Mouse (Mus musculus) common myeloid progenitor, adult 5-6 weeks (primary cell): Measurements from ENCODE around the gene Vps72. TPM values are rescaled to one million over a fixed set of nuclear protein-coding genes. Genes with fewer than 3 reads are reported as not detected.
"Not testable (repeated sequence)": the region's sequence is repeated elsewhere in the genome, so short reads cannot be mapped to it uniquely, and the experiment has no call there.

Experiments used
- ATAC-seq: replicated peaks from 2 replicates; pipeline ENCODE4 v1.8.0; 2016; ENCODE audit warnings: low read depth, mild to moderate bottlenecking, moderate TSS enrichment, inconsistent platforms; ENCODE audit not compliant: poor library complexity, severe bottlenecking
- total RNA-seq: library from RNA; stranded (forward); fragments of 200-1000, 187-1606 nt; gene quantifications from 2 replicates; pipeline ENCODE4 v1.2.3, GENCODE M21; 2017

Vps72 gene
- total RNA-seq: 82.0 and 161 TPM in 2 replicates

DNA sequence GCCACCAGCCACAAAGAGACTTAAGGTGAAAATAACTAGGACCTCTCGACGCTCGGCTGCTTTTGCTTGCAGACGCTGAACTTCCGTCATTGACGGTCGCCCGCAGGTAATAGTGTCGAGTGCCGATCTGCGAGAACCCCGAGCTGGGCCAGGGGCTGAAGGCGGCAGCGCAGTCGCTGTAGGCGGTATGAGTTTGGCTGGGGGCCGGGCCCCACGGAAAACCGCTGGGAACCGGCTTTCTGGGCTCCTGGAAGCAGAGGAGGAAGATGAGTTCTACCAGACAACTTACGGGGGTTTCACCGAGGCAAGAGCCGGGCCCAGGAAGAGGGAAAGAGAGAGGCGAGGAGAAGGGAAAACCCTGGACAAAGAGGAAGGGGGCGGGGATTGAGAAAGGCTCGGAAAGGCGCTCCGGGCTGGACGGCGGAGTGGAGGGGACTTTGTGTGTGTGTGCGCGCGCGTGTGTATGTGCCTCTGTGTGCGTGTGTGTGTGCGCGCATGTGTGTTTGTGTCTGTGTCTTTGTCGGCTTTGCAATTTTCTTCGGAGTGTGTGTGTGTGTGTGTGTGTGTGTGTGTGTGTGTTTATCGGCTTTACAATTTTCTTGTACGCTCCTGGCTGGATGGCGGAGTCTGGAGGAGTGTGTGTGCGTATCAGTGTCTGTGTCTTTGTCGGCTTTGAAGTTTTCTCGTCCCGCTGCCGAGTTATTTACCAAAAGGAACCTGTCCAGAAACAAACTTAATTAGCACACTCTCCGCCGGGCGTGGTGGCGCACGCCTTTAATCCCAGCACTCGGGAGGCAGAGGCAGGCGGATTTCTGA lies at the start of gene Vps72:
Gene Vps72 (plus strand): TSS at position 112 of the 816 bp plus-strand sequence.
- ATAC-seq: peak; percentile 88

GRCm38 (mm10) chr3:95063741-95064140 lies 47.1 kb upstream of the Vps72 start:
- ATAC-seq: no peak

GRCm38 (mm10) chr3:95065553-95065952 lies 45.3 kb upstream of the Vps72 start:
- ATAC-seq: no peak

DNA sequence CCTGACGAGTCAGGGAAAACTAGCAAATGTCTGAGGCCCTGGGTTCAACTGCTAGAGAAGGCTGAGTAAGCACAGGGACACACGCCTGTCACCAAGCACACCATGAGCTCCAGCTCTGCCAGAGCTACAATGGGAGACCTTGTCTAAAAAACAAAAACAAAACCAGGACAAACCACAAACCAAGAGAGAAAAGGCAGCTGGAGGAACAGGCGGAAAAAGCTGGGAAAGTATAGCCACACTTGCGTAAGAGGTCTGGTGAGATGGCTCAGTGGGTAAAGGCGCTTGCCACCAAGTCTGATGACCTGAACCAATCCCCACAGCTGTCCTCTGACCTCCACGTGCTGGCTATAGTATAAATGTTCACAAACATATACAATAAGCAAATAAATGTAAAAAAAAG lies 44.7 kb upstream of the Vps72 start:
- ATAC-seq: no peak

- ATAC-seq: no peak
These were observed 44.3 kb upstream of the Vps72 start for GRCm38 (mm10) chr3:95066570-95066969.

GRCm38 (mm10) chr3:95071606-95072005 lies 39.2 kb upstream of the Vps72 start:
- ATAC-seq: no peak

DNA sequence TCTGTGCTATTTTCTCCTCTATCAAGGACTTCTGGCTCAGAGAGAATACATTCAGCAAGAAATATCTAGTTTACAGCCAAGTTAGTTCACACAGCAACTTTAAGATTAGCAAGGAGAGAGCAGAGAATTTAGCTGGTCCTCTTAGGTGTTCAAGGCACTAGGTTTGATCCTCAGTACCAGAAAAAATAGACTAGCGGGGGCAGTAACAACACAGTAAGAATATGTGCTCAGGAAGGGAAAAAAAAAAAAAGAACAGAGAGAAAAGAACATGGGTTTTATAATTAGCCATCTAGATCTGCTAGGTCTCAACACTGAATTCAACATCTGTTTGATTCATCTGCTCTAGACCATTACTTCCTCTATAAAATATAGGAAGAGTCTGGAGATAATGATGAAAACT lies 22.8 kb upstream of the Vps72 start:
- no peak for ATAC-seq

DNA sequence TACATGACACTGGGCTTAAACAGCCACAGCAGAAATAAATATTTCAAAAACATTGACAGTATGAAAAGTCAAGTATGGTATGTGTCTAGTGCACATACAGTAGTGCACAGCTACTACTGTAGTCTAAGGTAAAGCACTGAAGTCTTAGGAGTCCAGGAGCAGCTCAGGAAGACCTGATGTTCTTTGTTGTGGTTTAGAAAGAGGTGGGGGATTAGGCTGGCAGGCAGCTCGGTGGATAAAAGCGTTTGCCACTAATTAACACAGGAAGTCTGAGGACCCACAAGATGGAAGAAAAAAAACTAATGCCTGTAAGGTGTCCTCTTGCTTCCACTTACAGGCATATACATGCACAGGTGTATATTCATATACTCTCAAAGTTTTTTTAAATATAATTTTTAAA lies 10.0 kb upstream of the Vps72 start:
- no peak for ATAC-seq

- 0 out of 2 replicates have a peak, but pooled peaks have one; percentile 15 for ATAC-seq
These were observed 5.7 kb upstream of the Vps72 start for GRCm38 (mm10) chr3:95105121-95105520.

DNA sequence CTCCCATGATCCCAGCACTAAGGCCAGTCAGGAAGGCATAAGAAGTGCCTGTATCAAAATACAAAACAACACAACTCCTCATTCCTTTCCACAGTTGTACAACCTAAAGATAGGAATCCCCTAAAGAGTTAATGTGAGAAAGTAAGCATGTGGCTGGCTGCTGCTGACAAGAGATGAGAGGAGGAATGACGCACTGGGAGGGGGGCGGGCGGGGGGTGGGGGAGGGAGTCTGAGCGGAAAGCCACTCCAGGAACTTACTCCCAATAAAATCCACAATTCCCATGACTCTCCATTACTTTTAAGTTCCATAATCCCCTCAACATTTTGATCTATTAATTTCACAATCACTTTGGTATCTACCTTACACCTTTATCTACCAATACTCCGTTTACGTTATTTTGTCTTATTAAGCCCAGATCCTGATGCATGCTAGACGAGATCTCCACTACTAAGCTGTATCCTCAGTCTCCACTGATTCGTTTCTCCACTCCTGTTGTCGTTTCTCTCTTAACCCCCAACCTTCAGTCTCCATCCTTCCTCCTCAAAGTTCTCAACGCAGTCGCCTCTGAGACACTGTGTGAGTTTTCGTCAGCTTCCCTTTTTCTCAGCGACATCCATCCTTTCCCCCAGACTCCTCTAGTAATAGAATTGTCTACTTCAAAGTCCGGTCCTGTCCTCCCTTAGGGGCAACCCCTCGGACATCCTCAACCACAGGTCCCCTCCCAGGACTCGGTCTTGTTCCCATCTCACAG lies 5.1 kb upstream of the Vps72 start:
- no peak for ATAC-seq

GRCm38 (mm10) chr3:95106338-95107117 lies 4.3 kb upstream of the Vps72 start, which contains the start of gene Pip5k1a:
Pip5k1a (minus strand) TSS chr3:95106930.
- ATAC-seq: peak; percentile 75

DNA sequence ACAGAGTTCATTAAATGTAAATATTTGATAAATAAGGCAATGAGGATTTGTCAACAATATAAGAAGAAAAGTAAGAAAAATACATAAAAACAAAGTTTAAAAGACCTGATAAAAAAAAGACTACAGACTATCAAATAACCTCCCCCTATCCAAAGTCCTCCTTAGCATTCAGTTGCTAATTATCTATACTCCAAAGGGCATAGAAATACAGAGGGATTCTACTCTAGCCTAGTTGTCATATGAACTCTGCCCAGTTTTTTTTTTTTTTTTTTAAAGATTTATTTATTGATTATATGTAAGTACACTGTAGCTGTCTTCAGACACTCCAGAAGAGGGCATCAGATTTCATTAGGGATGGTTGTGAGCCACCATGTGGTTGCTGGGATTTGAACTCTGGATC lies 3.5 kb upstream of the Vps72 start:
- not testable (repeated sequence) for ATAC-seq

DNA sequence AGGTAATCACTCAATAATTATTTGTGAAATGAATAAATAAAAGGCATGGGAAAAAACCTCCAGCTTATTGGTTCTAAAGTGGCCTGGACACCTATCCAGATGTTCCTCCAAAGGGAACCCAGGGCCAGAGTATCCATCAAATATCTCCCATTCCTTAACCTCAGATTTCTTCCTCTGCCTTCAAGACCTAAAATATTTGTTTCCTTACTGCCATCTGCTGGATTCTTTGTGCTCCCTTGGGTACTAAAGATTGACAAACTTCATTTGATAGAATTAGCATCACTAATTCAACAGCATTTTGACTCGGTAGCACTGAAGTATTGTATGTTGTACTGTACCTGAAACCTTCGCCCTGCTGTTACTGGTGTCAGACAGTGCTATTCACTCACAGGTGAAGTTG lies 2.9 kb upstream of the Vps72 start:
- no peak for ATAC-seq

DNA sequence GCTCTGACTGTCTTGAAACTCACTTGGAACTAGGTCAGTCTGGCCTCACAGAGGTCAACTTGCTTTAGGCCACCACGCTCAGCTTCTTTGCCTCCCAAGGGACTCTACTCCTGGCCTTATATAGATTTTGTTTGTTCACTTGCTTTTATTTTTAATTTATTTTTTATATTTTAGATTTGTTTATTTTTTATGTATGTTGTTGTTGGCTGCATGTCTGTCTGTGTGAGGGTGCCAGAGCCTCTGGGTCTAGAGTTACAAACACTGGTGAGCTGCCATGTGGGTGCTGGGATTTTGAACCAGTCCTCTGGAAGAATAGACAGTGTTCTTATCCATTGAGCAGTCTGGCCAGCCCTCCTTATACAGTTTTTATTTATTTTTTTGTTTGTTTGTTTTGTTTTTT lies 1.9 kb downstream of the Vps72 start:
- no peak for ATAC-seq

DNA sequence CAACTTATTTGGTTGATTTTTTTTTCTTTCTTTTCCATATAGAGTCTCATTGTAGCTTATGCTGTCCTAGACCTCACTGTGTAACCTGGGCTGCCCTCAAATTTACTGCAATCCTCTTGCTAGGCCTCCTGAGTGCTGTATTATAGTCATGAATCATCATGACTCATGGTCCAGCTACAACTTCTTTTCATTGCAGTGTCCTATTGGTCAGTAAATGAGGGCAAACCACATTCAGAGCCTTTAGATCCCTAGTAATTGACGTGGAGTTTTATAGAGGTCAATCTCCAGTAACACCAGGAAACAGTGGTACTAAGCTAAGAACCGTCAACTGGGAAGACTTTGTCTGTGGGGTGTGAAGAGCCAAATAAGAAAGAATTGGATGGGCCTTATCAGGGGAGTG lies 6.9 kb downstream of the Vps72 start:
- no peak for ATAC-seq

DNA sequence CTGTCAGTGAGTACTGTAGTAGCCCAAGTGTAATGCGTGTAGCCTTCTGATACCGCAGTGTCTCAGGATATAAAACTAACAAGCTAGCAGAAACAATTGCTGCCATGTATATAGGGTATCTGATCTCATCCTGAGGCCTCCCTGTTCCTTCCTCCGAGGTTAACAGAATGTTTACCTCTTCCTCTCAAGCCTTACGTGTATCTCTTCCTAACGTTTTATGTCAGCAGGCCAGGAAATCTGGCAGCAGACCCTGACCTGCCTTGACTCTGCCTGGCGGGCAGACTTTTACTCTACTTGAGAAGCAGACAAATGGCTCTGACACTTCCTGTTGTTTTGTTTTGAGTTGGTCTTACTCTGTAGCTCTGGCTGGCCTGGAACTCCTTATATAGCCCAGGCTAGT lies 10.8 kb downstream of the Vps72 start:
- ATAC-seq: no peak

GRCm38 (mm10) chr3:95124246-95124645 lies 13.4 kb downstream of the Vps72 start, which contains the start of gene Tmod4:
Tmod4 (plus strand) TSS chr3:95124476.
- ATAC-seq: peak; percentile 81

DNA sequence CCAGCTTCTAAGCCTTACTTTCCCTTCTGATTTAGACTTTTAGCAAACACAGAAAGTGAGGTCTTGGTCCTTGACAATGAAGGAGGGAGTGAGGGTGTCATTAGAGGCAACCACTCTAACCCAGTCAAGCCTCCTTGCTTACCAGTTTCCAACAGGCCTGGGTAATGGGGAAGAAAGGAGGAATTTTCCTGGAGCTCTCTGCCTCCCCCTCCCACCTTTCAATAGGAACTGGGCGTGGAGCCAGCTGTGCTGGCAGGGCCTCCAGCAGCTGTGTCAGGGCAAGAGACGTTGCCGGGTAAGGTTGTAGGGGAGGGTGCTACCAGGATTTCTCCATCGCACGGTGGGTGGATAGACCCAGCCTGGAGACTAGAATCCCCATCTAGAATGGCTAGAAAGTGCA lies 14.2 kb downstream of the Vps72 start:
- ATAC-seq: no peak

DNA sequence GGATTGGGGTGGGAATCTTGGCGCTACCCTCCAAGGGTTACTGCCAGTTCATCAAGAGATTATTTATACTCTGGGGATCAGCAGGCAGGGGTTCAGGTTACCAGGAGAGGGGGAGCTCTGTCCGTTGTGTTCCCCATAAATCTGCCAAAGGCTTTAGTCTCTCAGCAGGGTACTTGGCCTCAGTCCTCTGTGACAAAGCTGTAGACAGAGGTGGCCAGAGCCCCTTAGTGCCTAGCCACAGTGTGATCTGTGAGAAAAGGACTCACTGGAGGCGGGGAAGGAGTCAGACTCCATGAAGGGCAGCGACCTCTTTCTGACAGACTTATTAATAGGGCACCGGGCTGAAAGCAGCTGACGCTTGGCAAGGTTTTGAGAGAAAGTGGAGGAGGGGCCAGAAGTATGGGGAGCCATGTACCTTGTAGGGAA lies 18.4 kb downstream of the Vps72 start:
- no peak for ATAC-seq

DNA sequence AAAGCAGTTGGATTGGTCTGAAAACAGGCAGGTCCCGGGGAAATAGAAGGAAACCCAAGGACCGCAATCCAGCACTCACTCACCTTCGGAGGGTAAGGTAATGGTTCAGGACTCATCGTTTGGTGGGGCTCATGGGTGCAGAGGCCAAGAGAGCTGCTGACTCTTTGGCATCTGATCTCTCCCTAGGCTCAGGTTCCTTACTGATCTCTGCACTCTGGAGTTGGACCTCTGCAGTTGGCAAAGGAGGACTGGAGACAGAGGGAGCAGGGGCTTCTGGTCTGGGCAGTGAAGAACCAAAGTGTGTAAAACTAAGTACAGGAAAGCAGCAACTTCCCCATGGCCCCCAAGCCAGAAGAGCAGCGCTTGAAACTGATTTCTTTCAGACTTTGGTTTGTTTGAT lies 19.3 kb downstream of the Vps72 start:
- ATAC-seq: no peak
